8 mouse cellular contexts compared by ENCODE assay signal in genomic region chr15:77203255-77203981, GRCm38 (mm10).
A peak's percentile ranks its signal among the peaks of the same experiment; 100 is the strongest.
DNase-seq lines count a peak whose midpoint lies in the region; ATAC-seq lines count a peak whose summit lies in the region.

No protein-coding gene starts in this region.

- H3K36me3 ChIP-seq in heart, embryonic 13.5 days, result no peaks in the 10 kb centered on the region

- peak overlapping the region; percentile 58 for H3K4me2 ChIP-seq in heart, embryonic 13.5 days

- peak overlapping the region; percentile 77 for H3K9ac ChIP-seq in heart, embryonic 13.5 days

- H3K4me3 ChIP-seq in heart, embryonic 13.5 days, result peak overlapping the region; percentile 39

- peak; percentile 51 for ATAC-seq in heart, embryonic 13.5 days (ENCODE audit: extremely low read depth, insufficient number of reproducible peaks, low FRiP score, low TSS enrichment)
- ATAC-seq in megakaryocyte-erythroid progenitor cell, adult 5-6 weeks (replicated peaks; ENCODE audit: low FRiP score, low TSS enrichment, poor library complexity, severe bottlenecking), result no peak

- peaks cover 80% of the 10 kb centered on the region for H3K4me1 ChIP-seq in heart, embryonic 13.5 days

- WGBS in heart, embryonic 13.5 days, result 25% methylated on average over 14 of the region's 14 CpGs

- no peaks in the 10 kb centered on the region for H3K27me3 ChIP-seq in heart, embryonic 13.5 days (replicated peaks)

- peak overlapping the region; percentile 97 for H3K27ac ChIP-seq in heart, embryonic 13.5 days (replicated peaks)

- DNase-seq in adrenal gland, postnatal 36 days, result peak; percentile 20 to 58
- DNase-seq in cerebellum, postnatal 25 days, result peak; percentile 50 to 65
- DNase-seq in kidney, postnatal 14 days, result peak; percentile 64
- DNase-seq in lung, postnatal 36 days, result peak; percentile 49
- no peak for DNase-seq in embryo, embryonic 9.5 days (ENCODE audit: extremely low spot score)
- no peak for DNase-seq in spleen, postnatal 4 days (ENCODE audit: low spot score in 2 of 2)

- H3K9me3 ChIP-seq in heart, embryonic 13.5 days, result no peaks in the 10 kb centered on the region

Comparison
In these comparisons a context has a peak if more than half of its experiments do, and no peak if none do; other contexts are left out.
1. DNase-seq: peak in adrenal gland, postnatal 36 days (2 of 2), cerebellum, postnatal 25 days (2 of 2), kidney, postnatal 14 days (single experiment) and lung, postnatal 36 days (single experiment); none in embryo, embryonic 9.5 days (single experiment) and spleen, postnatal 4 days (0 of 2).